Mouse (Mus musculus): ENCODE measurements around the gene Sema5b.

DNA sequence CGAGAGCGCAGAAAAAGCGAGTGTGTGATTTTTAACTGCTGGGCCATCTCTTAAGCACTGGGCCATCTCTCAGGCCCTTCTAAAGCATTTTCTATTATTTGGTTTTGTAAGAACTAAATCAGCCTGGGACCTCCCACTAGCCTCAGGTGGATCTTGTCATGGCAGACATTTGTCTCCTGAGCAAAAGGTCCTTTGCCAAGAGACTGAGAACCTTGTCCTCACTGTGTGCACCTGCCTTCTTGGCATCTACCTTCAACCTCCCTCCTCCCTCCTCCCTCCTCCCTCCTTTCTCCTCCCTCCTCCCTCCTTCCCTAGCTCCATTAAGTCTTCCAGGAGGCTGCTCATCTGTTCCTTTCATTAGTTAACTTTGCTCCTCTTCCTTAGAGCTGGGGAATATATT lies 32.6 kb downstream of the Sema5b start:
- TF ChIP-seq CTCF (IDR thresholded peaks at IDR 0.05; ENCODE audit: extremely low read depth, insufficient read depth, insufficient read length, insufficient replicate concordance) (no peak), POLR2A (IDR thresholded peaks at IDR 0.05; ENCODE audit: low read depth, low read length) (no peak)

Data from spleen, adult 2 months (tissue).